Mouse (Mus musculus) ES-E14 (cell line): ENCODE measurements at regions not wholly inside any gene's neighbourhood (a gene's known extent, or its start where the extent isn't known, plus 50 kb on each side); places are given as distances from the start of the nearest gene placed in this dataset.

Experiments used
- CHD2 ChIP-seq: IDR thresholded peaks from 2 replicates; pipeline ENCODE4 v1.6.1; 2014; ENCODE audit warnings: mild to moderate bottlenecking, low read depth, low read length, inconsistent platforms
- HCFC1 ChIP-seq: IDR thresholded peaks from 2 replicates; pipeline ENCODE4 v1.6.1; 2012; ENCODE audit warnings: low read length, inconsistent platforms, borderline replicate concordance; ENCODE audit not compliant: insufficient read depth
- MAFK ChIP-seq: IDR thresholded peaks from 2 replicates; pipeline ENCODE4 v1.6.1; 2014; ENCODE audit warnings: mild to moderate bottlenecking, low read depth, low read length, inconsistent platforms; ENCODE audit not compliant: insufficient read depth
- ZC3H11A ChIP-seq: IDR thresholded peaks from 2 replicates; pipeline ENCODE4 v1.6.1; 2012; ENCODE audit warnings: low read depth, mild to moderate bottlenecking, inconsistent platforms, low read length, borderline replicate concordance
- ZNF384 ChIP-seq: IDR thresholded peaks from 2 replicates; pipeline ENCODE4 v1.6.1; 2012; ENCODE audit warnings: low read depth, low read length, inconsistent platforms

DNA sequence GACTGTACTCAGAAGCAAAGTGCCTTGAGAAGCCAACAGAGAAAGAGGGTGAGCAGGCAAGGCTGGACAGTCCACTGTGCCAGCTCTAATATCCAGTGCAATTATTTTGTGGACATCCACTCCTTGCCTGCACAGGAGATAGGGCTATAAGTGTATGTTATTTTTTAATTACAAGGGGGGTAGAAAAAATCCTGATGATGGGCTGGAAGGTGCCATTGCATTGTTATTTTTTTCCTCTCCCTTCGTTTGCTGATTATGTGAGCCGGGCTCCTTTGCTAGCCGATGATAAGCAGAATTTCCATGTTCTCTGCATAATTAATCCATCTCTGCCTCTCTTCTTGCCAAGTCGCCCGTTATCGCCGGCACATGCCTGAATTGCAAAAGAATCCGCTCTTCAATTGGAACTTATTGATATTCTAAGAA lies 399.3 kb downstream of the 9330182O14Rik start:
- no peak for TF ChIP-seq ZNF384
- TF ChIP-seq MAFK: no peak
- no peak for TF ChIP-seq HCFC1
- no peak for TF ChIP-seq CHD2
- no peak for TF ChIP-seq ZC3H11A
